Mouse (Mus musculus) forebrain, postnatal 0 days (tissue): ENCODE results near the gene Nedd8. TPM values are rescaled to one million over a fixed set of nuclear protein-coding genes. Genes with fewer than 3 reads are reported as not detected.

ENCODE experiments used
- ATAC-seq: fragments of 200-750 bp; cut with Nextera tagmentation; 2 replicates; pipeline ENCODE4 v1.8.0; 2017; ENCODE audit warnings: mild to moderate bottlenecking, moderate library complexity
- DNase-seq: peaks from one replicate; pipeline ENCODE4 v3.0.0-alpha.2; 2015
- H3K27ac ChIP-seq: fragments of 300-500 bp; sonication (generic); 2 replicates; pipeline ENCODE4 v1.5.1; 2014; ENCODE audit warnings: low read depth, mild to moderate bottlenecking, antibody characterized with exemption, low read length, moderate library complexity, mixed read lengths
- H3K27me3 ChIP-seq: fragments of 300-500 bp; sonication (generic); 2 replicates; pipeline ENCODE4 v1.6.1; 2014; ENCODE audit warnings: mild to moderate bottlenecking, low read length, mixed read lengths; ENCODE audit not compliant: insufficient read depth
- H3K36me3 ChIP-seq: fragments of 300-500 bp; sonication (generic); 2 replicates; pipeline ENCODE4 v1.6.1; 2014; ENCODE audit warnings: mild to moderate bottlenecking, moderate library complexity; ENCODE audit not compliant: insufficient read depth
- H3K4me1 ChIP-seq: fragments of 300-500 bp; sonication (generic); 2 replicates; pipeline ENCODE4 v1.6.1; 2014; ENCODE audit warnings: antibody characterized with exemption; ENCODE audit not compliant: insufficient read depth
- H3K4me2 ChIP-seq: fragments of 300-500 bp; sonication (generic); 2 replicates; pipeline ENCODE4 v1.6.1; 2014; ENCODE audit warnings: low read depth, mild to moderate bottlenecking, moderate library complexity
- H3K4me3 ChIP-seq: fragments of 300-500 bp; sonication (generic); 2 replicates; pipeline ENCODE4 v1.5.1; 2014; ENCODE audit warnings: low read depth, low read length, mixed read lengths
- H3K9ac ChIP-seq: fragments of 300-500 bp; sonication (generic); 2 replicates; pipeline ENCODE4 v1.6.1; 2014; ENCODE audit warnings: mild to moderate bottlenecking
- H3K9me3 ChIP-seq: fragments of 300-500 bp; sonication (generic); 2 replicates; pipeline ENCODE4 v1.6.1; 2016; ENCODE audit warnings: low read length
- CTCF ChIP-seq: sonication (generic); IDR thresholded peaks from 2 replicates; pipeline ENCODE4 v1.5.1; 2016; ENCODE audit warnings: antibody characterized with exemption, control low read depth, low read depth
- WGBS: fragments of 180-500 bp; shearing (Covaris S2); extraction: QIAGEN DNeasy Blood & Tissue Kit; methylation state at CpG from one replicate; pipeline ENCODE4 v1.1.7; 2014; 5-methylcytosine and 5-hydroxymethylcytosine counted together
- polyA plus RNA-seq: library from polyadenylated mRNA; unstranded; fragments of >200 nt; fragmentation: Nextera tagmentation; extraction: Ambion mirVana; gene quantifications from 2 replicates; pipeline ENCODE4 v1.2.1, GENCODE M21; 2015
- total RNA-seq: library from RNA; depleted of rRNA; stranded (reverse); fragments of >200 nt; gene quantifications from 2 replicates; pipeline ENCODE4 v1.2.3, GENCODE M21; 2014

Nedd8 gene
- total and polyA plus RNA-seq, 2 experiments from 2014 or later, result 132 to 593 TPM

GRCm38 (mm10) chr14:55644261-55644888 lies 27.5 kb downstream of the Nedd8 start:
- Histone ChIP-seq H3K4me3 (peak overlapping the region; percentile 89), H3K9ac (peak overlapping the region; percentile 93), H3K36me3 (peaks cover 16% of the 10 kb centered on the region), H3K4me2 (peak overlapping the region; percentile 61), H3K27me3 (no peaks in the 10 kb centered on the region), H3K9me3 (no peaks in the 10 kb centered on the region), H3K4me1 (peaks cover 10% of the 10 kb centered on the region), H3K27ac (no peak overlapping the region)
- WGBS, result 29% methylated on average over 17 of the region's 17 CpGs
- DNase-seq, result no peak
- TF ChIP-seq CTCF, result no peak
- no peak for ATAC-seq

- Histone ChIP-seq H3K36me3 (peaks cover 21% of the 10 kb centered on the region), H3K4me3 (peak within 1 kb of the TSS; percentile 89), H3K9ac (peak within 1 kb of the TSS; percentile 93), H3K27me3 (no peaks in the 10 kb centered on the region), H3K4me1 (peaks cover 10% of the 10 kb centered on the region), H3K4me2 (peak within 1 kb of the TSS; percentile 61), H3K27ac (peak within 1 kb of the TSS; percentile 97), H3K9me3 (no peaks in the 10 kb centered on the region)
- DNase-seq (peak; percentile 87), ATAC-seq (peak; percentile 90)
- 1% methylated on average over 89 of the region's 89 CpGs for whole genome bisulfite sequencing
- TF ChIP-seq CTCF, result 0 out of 2 replicates have a peak, but pooled peaks have one; percentile 11
Measured at GRCm38 (mm10) chr14:55643060-55643907, 28.6 kb downstream of the Nedd8 start, which contains the start of gene Tm9sf1. Tm9sf1 (minus strand) TSS chr14:55643806.

GRCm38 (mm10) chr14:55642679-55643059 lies 29.3 kb downstream of the Nedd8 start:
- 21% methylated on average over 8 of the region's 8 CpGs for WGBS

GRCm38 (mm10) chr14:55641291-55641690 lies 30.6 kb downstream of the Nedd8 start:
- TF ChIP-seq CTCF, result no peak
- H3K27me3 ChIP-seq, result no peaks in the 10 kb centered on the region
- no peak overlapping the region for H3K4me2 ChIP-seq
- no peaks in the 10 kb centered on the region for H3K9me3 ChIP-seq
- H3K4me1 ChIP-seq, result peaks cover 10% of the 10 kb centered on the region
- DNase-seq (no peak), ATAC-seq (no peak)
- H3K27ac ChIP-seq, result no peak overlapping the region
- H3K36me3 ChIP-seq, result peaks cover 34% of the 10 kb centered on the region
- WGBS, result 97% methylated on average over 13 of the region's 13 CpGs
- H3K4me3 ChIP-seq, result no peak overlapping the region
- H3K9ac ChIP-seq, result no peak overlapping the region

More at GRCm38 (mm10) chr14:55642679-55643059, 29.3 kb downstream of the Nedd8 start:
- ATAC-seq (peak; percentile 14), DNase-seq (no peak)
- no peaks in the 10 kb centered on the region for H3K9me3 ChIP-seq
- H3K36me3 ChIP-seq, result peaks cover 27% of the 10 kb centered on the region
- H3K4me1 ChIP-seq, result peaks cover 10% of the 10 kb centered on the region
- H3K4me2 ChIP-seq, result peak overlapping the region; percentile 61
- no peaks in the 10 kb centered on the region for H3K27me3 ChIP-seq
- H3K27ac ChIP-seq, result peak overlapping the region; percentile 97
- peak overlapping the region; percentile 89 for H3K4me3 ChIP-seq
- TF ChIP-seq CTCF, result no peak
- H3K9ac ChIP-seq, result peak overlapping the region; percentile 93

- ATAC-seq, result no peak
- Histone ChIP-seq H3K27me3 (no peaks in the 10 kb centered on the region), H3K9ac (no peak overlapping the region), H3K27ac (no peak overlapping the region), H3K36me3 (peaks cover 34% of the 10 kb centered on the region), H3K9me3 (no peaks in the 10 kb centered on the region), H3K4me1 (peaks cover 10% of the 10 kb centered on the region), H3K4me2 (no peak overlapping the region), H3K4me3 (no peak overlapping the region)
- TF ChIP-seq CTCF, result no peak
- 96% methylated on average over 14 of the region's 14 CpGs for WGBS
- no peak for DNase-seq
Measured at GRCm38 (mm10) chr14:55640816-55641215, 31.1 kb downstream of the Nedd8 start.

GRCm38 (mm10) chr14:55637795-55638194 lies 34.1 kb downstream of the Nedd8 start, which contains the start of gene Gm49378:
Gm49378 (minus strand) TSS chr14:55637895.
- H3K36me3 ChIP-seq, result peaks cover 47% of the 10 kb centered on the region

More at GRCm38 (mm10) chr14:55637795-55638194, 34.1 kb downstream of the Nedd8 start, which contains the start of gene Gm49378:
- no peak for TF ChIP-seq CTCF
- WGBS, result 95% methylated on average over 9 of the region's 9 CpGs
- Histone ChIP-seq H3K4me3 (no peak within 1 kb of the TSS), H3K27me3 (no peaks in the 10 kb centered on the region), H3K4me1 (no peaks in the 10 kb centered on the region), H3K9ac (no peak within 1 kb of the TSS), H3K27ac (no peak within 1 kb of the TSS), H3K9me3 (no peaks in the 10 kb centered on the region), H3K4me2 (no peak within 1 kb of the TSS)
- DNase-seq (no peak), ATAC-seq (no peak)
